Mouse (Mus musculus) embryonic facial prominence, embryonic 14.5 days (tissue): Measurements from ENCODE around the gene Plin5. TPM values are rescaled to one million over a fixed set of nuclear protein-coding genes. Genes with fewer than 3 reads are reported as not detected.

Experiments used
- ATAC-seq: fragments of 200-750 bp; cut with Nextera tagmentation; 2 replicates; pipeline ENCODE4 v1.8.0; 2017; ENCODE audit warnings: low read depth, moderate number of reproducible peaks, moderate TSS enrichment
- DNase-seq: peaks from one replicate; pipeline ENCODE4 v3.0.0-alpha.2; 2015; ENCODE audit warnings: low spot score
- H3K27ac ChIP-seq: fragments of 300-500 bp; sonication (generic); replicated peaks from 2 replicates; pipeline ENCODE4 v1.5.1; 2014; ENCODE audit warnings: low read depth, mild to moderate bottlenecking, low read length, moderate library complexity
- H3K27me3 ChIP-seq: fragments of 300-500 bp; sonication (generic); replicated peaks from 2 replicates; pipeline ENCODE4 v1.6.1; 2014; ENCODE audit warnings: low read length; ENCODE audit not compliant: control insufficient read depth, insufficient read depth
- H3K36me3 ChIP-seq: fragments of 300-500 bp; sonication (generic); 2 replicates; pipeline ENCODE4 v1.6.1; 2014; ENCODE audit warnings: low read length, mixed read lengths; ENCODE audit not compliant: control insufficient read depth, insufficient read depth
- H3K4me1 ChIP-seq: fragments of 300-500 bp; sonication (generic); 2 replicates; pipeline ENCODE4 v1.6.1; 2014; ENCODE audit warnings: antibody characterized with exemption, low read length; ENCODE audit not compliant: control insufficient read depth, insufficient read depth
- H3K4me2 ChIP-seq: fragments of 300-500 bp; sonication (generic); 2 replicates; pipeline ENCODE4 v1.6.1; 2014; ENCODE audit warnings: low read depth, mild to moderate bottlenecking, low read length, moderate library complexity, mixed read lengths
- H3K4me3 ChIP-seq: fragments of 300-500 bp; sonication (generic); 2 replicates; pipeline ENCODE4 v1.5.1; 2014; ENCODE audit warnings: low read depth, mild to moderate bottlenecking, low read length
- H3K9ac ChIP-seq: fragments of 300-500 bp; sonication (generic); 2 replicates; pipeline ENCODE4 v1.6.1; 2014; ENCODE audit warnings: low read depth, mild to moderate bottlenecking, low read length, moderate library complexity, mixed read lengths
- H3K9me3 ChIP-seq: fragments of 300-500 bp; sonication (generic); 2 replicates; pipeline ENCODE4 v1.6.1; 2016; ENCODE audit warnings: low read length; ENCODE audit not compliant: control insufficient read depth
- WGBS: fragments of 180-500 bp; shearing (Covaris S2); extraction: QIAGEN DNeasy Blood & Tissue Kit; methylation state at CpG from one replicate; pipeline ENCODE4 v1.1.7; 2014; 5-methylcytosine and 5-hydroxymethylcytosine counted together
- polyA plus RNA-seq: library from polyadenylated mRNA; unstranded; fragments of >200 nt; fragmentation: Nextera tagmentation; extraction: Ambion mirVana; gene quantifications from 2 replicates; pipeline ENCODE4 v1.2.1, GENCODE M21; 2014

Plin5 gene
- polyA plus RNA-seq, 1 experiment from 2014 or later, result 0.57 TPM

DNA sequence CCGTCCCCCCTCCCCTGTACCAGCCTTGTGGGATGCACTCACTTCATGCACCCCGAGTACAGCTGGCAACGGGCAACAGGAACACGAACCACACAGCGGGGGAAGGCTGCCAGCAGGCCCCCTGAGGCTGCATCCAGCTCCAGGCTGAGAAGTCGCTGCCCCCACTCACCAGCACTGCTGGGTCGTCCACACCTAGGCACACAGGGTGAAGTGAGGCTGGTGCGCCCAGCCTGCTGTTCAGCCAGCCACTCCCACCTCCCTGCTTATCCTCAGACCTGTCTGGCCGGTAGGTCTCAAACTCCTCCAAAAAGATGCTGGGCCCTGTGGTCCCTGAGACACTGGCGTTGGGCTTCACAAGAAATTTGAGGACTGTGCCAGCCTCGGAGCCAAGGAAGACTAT is 8.8 kb upstream of the Plin5 start:
- H3K9me3 ChIP-seq, result peaks cover 16% of the 10 kb centered on the region
- no peak overlapping the region for H3K4me3 ChIP-seq
- no peak for ATAC-seq
- no peak overlapping the region for H3K27ac ChIP-seq
- DNase-seq, result no peak
- WGBS, result 66% methylated on average over 11 of the region's 11 CpGs
- H3K4me1 ChIP-seq, result peaks cover 7% of the 10 kb centered on the region; the same call in 1 of the 2 replicates
- H3K9ac ChIP-seq, result no peak overlapping the region
- H3K27me3 ChIP-seq, result peaks cover 40% of the 10 kb centered on the region
- H3K4me2 ChIP-seq, result no peak overlapping the region
- no peaks in the 10 kb centered on the region for H3K36me3 ChIP-seq

DNA sequence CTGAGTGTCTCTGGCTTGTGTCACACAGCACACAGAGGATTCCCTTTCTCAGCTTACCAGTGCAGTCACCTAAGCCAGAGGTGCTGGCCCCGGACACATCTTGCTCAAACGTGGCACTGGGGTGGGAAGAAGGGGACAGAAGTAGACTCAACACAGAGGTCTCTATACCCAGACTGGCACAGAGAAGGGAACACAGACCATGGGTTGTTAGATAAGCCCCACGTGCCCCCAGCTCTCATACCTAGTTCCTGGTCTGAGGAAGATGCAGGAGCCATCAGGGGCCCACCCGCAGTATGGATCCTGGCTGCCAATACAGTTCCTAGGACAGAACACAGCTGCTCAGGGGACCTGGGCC is 7.9 kb upstream of the Plin5 start:
- Histone ChIP-seq H3K9ac (no peak overlapping the region), H3K4me3 (no peak overlapping the region), H3K27ac (no peak overlapping the region), H3K9me3 (peaks cover 16% of the 10 kb centered on the region), H3K4me1 (peaks cover 7% of the 10 kb centered on the region; the same call in 1 of the 2 replicates), H3K4me2 (no peak overlapping the region), H3K27me3 (peaks cover 49% of the 10 kb centered on the region), H3K36me3 (no peaks in the 10 kb centered on the region)
- WGBS, result 96% methylated on average over 4 of the region's 4 CpGs
- no peak for DNase-seq
- no peak for ATAC-seq

- Histone ChIP-seq H3K4me2 (peak overlapping the region; percentile 68), H3K9me3 (peaks cover 16% of the 10 kb centered on the region), H3K9ac (peak overlapping the region; percentile 57), H3K27ac (no peak overlapping the region), H3K36me3 (no peaks in the 10 kb centered on the region), H3K4me3 (peak overlapping the region; percentile 37), H3K27me3 (peaks cover 56% of the 10 kb centered on the region), H3K4me1 (peaks cover 7% of the 10 kb centered on the region; the same call in 1 of the 2 replicates)
- no peak for DNase-seq
- ATAC-seq, result no peak
- WGBS, result 12% methylated on average over 20 of the region's 59 CpGs
Observed at GRCm38 (mm10) chr17:56124377-56125275, 7.2 kb upstream of the Plin5 start.

GRCm38 (mm10) chr17:56123681-56124340 is 6.4 kb upstream of the Plin5 start:
- DNase-seq (no peak), ATAC-seq (no peak)
- Histone ChIP-seq H3K9ac (peak overlapping the region; percentile 57), H3K27ac (no peak overlapping the region), H3K36me3 (no peaks in the 10 kb centered on the region), H3K4me2 (peak overlapping the region; percentile 68), H3K4me1 (peaks cover 7% of the 10 kb centered on the region; the same call in 1 of the 2 replicates), H3K4me3 (peak overlapping the region; percentile 37), H3K9me3 (peaks cover 16% of the 10 kb centered on the region), H3K27me3 (peaks cover 63% of the 10 kb centered on the region)
- WGBS, result 47% methylated on average over 25 of the region's 59 CpGs

DNA sequence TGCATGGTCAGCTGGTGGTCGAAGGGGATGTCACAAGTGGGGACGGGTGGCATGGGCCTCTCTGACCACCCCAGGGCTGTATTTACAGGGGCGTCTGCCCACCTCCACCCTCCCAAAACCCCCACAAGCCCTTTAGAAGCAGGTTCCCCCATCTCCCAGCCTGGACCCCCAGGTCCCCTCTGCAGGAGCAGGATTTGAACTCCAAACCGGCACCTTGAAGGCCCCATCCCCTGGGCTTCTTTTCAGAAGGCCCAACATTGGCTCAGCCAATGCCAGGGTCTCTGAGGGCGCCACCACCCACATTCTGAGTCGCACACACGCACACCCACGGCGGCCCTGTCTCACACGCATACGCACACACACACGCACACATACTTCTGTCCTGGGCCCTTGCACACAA is 5.8 kb upstream of the Plin5 start:
- DNase-seq (no peak), ATAC-seq (no peak)
- H3K4me2 ChIP-seq, result no peak overlapping the region
- H3K27me3 ChIP-seq, result peaks cover 69% of the 10 kb centered on the region
- peaks cover 7% of the 10 kb centered on the region; the same call in 1 of the 2 replicates for H3K4me1 ChIP-seq
- H3K27ac ChIP-seq, result no peak overlapping the region
- WGBS, result 91% methylated on average over 12 of the region's 12 CpGs
- H3K36me3 ChIP-seq, result no peaks in the 10 kb centered on the region
- no peak overlapping the region for H3K9ac ChIP-seq
- peaks cover 16% of the 10 kb centered on the region for H3K9me3 ChIP-seq
- H3K4me3 ChIP-seq, result no peak overlapping the region

- peaks cover 10% of the 10 kb centered on the region; the same call in 1 of the 2 replicates for H3K4me1 ChIP-seq
- H3K27ac ChIP-seq, result no peak within 1 kb of the TSS
- no peak within 1 kb of the TSS for H3K9ac ChIP-seq
- H3K27me3 ChIP-seq, result peaks cover 77% of the 10 kb centered on the region
- 59% methylated on average over 2 of the region's 2 CpGs for WGBS
- DNase-seq, result no peak
- H3K4me2 ChIP-seq, result no peak within 1 kb of the TSS
- peaks cover 16% of the 10 kb centered on the region for H3K9me3 ChIP-seq
- no peak for ATAC-seq
- H3K36me3 ChIP-seq, result no peaks in the 10 kb centered on the region
- H3K4me3 ChIP-seq, result no peak within 1 kb of the TSS
Observed at GRCm38 (mm10) chr17:56121826-56122225, 4.4 kb upstream of the Plin5 start, which contains the start of gene Lrg1. Gene Lrg1 (minus strand): TSS chr17:56122001.

GRCm38 (mm10) chr17:56119981-56120880 is 2.8 kb upstream of the Plin5 start:
- peaks cover 77% of the 10 kb centered on the region for H3K27me3 ChIP-seq
- peak overlapping the region; percentile 4 for H3K4me3 ChIP-seq
- peaks cover 16% of the 10 kb centered on the region for H3K9me3 ChIP-seq
- H3K27ac ChIP-seq, result no peak overlapping the region
- peak overlapping the region; percentile 27; the same call in 1 of the 2 replicates for H3K4me2 ChIP-seq
- no peak for ATAC-seq
- 0 out of 2 replicates have a peak overlapping the region, but pooled peaks have one; percentile 35 for H3K9ac ChIP-seq
- 5% methylated on average over 58 of the region's 66 CpGs for WGBS
- no peaks in the 10 kb centered on the region for H3K36me3 ChIP-seq
- no peak for DNase-seq
- H3K4me1 ChIP-seq, result peaks cover 10% of the 10 kb centered on the region; the same call in 1 of the 2 replicates

GRCm38 (mm10) chr17:56119431-56119830 is 2.0 kb upstream of the Plin5 start:
- peaks cover 16% of the 10 kb centered on the region for H3K9me3 ChIP-seq
- no peak overlapping the region for H3K4me2 ChIP-seq
- ATAC-seq, result no peak
- H3K9ac ChIP-seq, result no peak overlapping the region
- peaks cover 70% of the 10 kb centered on the region for H3K27me3 ChIP-seq
- peak overlapping the region; percentile 4; the same call in 1 of the 2 replicates for H3K4me3 ChIP-seq
- H3K4me1 ChIP-seq, result peaks cover 8% of the 10 kb centered on the region; the same call in 1 of the 2 replicates
- no peak for DNase-seq
- WGBS, result 38% methylated on average over 12 of the region's 12 CpGs
- no peak overlapping the region for H3K27ac ChIP-seq
- no peaks in the 10 kb centered on the region for H3K36me3 ChIP-seq
